Mouse (Mus musculus) kidney, adult 2 months (tissue): ENCODE measurements around the gene Dmxl2. TPM values are rescaled to one million over a fixed set of nuclear protein-coding genes. Genes with fewer than 3 reads are reported as not detected.

Experiments used
- DNase-seq: peaks from one replicate; pipeline ENCODE4 v3.0.0; 2021
- H3K27ac ChIP-seq: fragments of 200-500 bp; 2 replicates; pipeline ENCODE4 v1.5.1; 2012; ENCODE audit warnings: low read depth, low read length, control low read depth, inconsistent platforms; ENCODE audit not compliant: insufficient read depth
- H3K27me3 ChIP-seq: fragments of 200-500 bp; replicated peaks from 2 replicates; pipeline ENCODE4 v1.6.1; 2012; ENCODE audit warnings: mild to moderate bottlenecking, moderate library complexity, low read length, inconsistent platforms; ENCODE audit not compliant: control insufficient read depth, insufficient read depth
- H3K36me3 ChIP-seq: fragments of 200-500 bp; 2 replicates; pipeline ENCODE4 v1.6.1; 2012; ENCODE audit warnings: mild to moderate bottlenecking, moderate library complexity, low read length, inconsistent platforms; ENCODE audit not compliant: control insufficient read depth, insufficient read depth
- H3K4me1 ChIP-seq: fragments of 200-500 bp; 2 replicates; pipeline ENCODE4 v1.6.1; 2011; ENCODE audit warnings: low read length; ENCODE audit not compliant: control insufficient read depth, insufficient read depth
- H3K4me3 ChIP-seq: fragments of 200-500 bp; 2 replicates; pipeline ENCODE4 v1.5.1; 2011; ENCODE audit warnings: mild to moderate bottlenecking, low read depth, low read length, control low read depth; ENCODE audit not compliant: insufficient read depth
- CTCF ChIP-seq: fragments of 200-500 bp; conservative IDR thresholded peaks from 2 replicates; pipeline ENCODE4 v1.5.1; 2011; ENCODE audit warnings: low read depth, mild to moderate bottlenecking, control low read depth, low read length, moderate library complexity, mixed read lengths; ENCODE audit not compliant: insufficient read depth, insufficient read length
- POLR2A ChIP-seq: fragments of 200-500 bp; IDR thresholded peaks from one replicate; pipeline ENCODE4 v1.6.1; 2011; ENCODE audit warnings: low read depth, low read length, control low read depth
- WGBS: fragments of 180-500 bp; shearing (Covaris S2); methylation state at CpG from one replicate; pipeline ENCODE4 v1.1.7; 2018; 5-methylcytosine and 5-hydroxymethylcytosine counted together
- polyA plus RNA-seq: library from polyadenylated mRNA; depleted of rRNA; stranded (reverse); fragments of >200 nt; gene quantifications from 2 replicates; pipeline ENCODE4 v1.2.3, GENCODE M21; 2012

Dmxl2 gene
- polyA plus RNA-seq, 1 experiment, result 10.4 TPM

GRCm38 (mm10) chr9:54482763-54483162, 18.7 kb downstream of the Dmxl2 start:
- Histone ChIP-seq H3K27ac (no peak overlapping the region), H3K4me1 (peaks cover 4% of the 10 kb centered on the region; the same call in 1 of the 2 replicates), H3K27me3 (no peaks in the 10 kb centered on the region), H3K4me3 (no peak overlapping the region), H3K36me3 (no peaks in the 10 kb centered on the region)
- DNase-seq, result no peak
- WGBS, result 81% methylated on average over 4 of the region's 4 CpGs
- TF ChIP-seq POLR2A, result no peak
- no peak for TF ChIP-seq CTCF

- H3K4me1 ChIP-seq, result peaks cover 4% of the 10 kb centered on the region; the same call in 1 of the 2 replicates
- H3K27me3 ChIP-seq, result no peaks in the 10 kb centered on the region
- no peak overlapping the region for H3K27ac ChIP-seq
- no peak overlapping the region for H3K4me3 ChIP-seq
- H3K36me3 ChIP-seq, result peaks cover 2% of the 10 kb centered on the region
- 91% methylated on average over 1 of the region's 1 CpGs for WGBS
- TF ChIP-seq POLR2A, result no peak
- no peak for TF ChIP-seq CTCF
- no peak for DNase-seq
Measured at GRCm38 (mm10) chr9:54479054-54479453, 22.4 kb downstream of the Dmxl2 start.

GRCm38 (mm10) chr9:54478117-54478516, 23.3 kb downstream of the Dmxl2 start:
- DNase-seq, result no peak
- H3K4me3 ChIP-seq, result no peak overlapping the region
- peaks cover 3% of the 10 kb centered on the region; the same call in 1 of the 2 replicates for H3K4me1 ChIP-seq
- no peak overlapping the region for H3K27ac ChIP-seq
- 71% methylated on average over 3 of the region's 3 CpGs for WGBS
- TF ChIP-seq CTCF (0 out of 2 replicates have a peak, but pooled peaks have one; percentile 1), POLR2A (no peak)
- H3K27me3 ChIP-seq, result no peaks in the 10 kb centered on the region
- H3K36me3 ChIP-seq, result peaks cover 2% of the 10 kb centered on the region

DNA sequence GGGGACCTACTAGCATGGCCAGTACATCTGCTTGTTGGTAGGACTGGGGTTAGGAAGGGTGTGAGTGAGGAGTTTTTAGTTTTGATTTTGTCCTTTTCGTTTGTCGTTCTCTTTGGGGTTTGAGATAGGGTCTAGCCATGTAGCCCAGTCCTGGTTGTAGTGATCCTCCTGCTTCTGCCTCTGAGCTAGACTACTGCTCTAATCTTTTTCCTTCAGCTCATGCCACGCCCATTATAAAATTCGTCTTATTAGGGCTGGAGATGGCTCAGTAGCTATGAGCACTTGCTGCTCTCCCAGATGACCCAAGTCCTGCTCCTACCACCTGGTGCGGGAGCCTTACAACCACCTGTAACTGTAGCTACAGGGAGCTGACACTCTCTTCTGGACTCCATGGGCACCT, 26.9 kb downstream of the Dmxl2 start:
- TF ChIP-seq POLR2A (no peak), CTCF (no peak)
- Histone ChIP-seq H3K4me3 (no peak overlapping the region), H3K4me1 (no peaks in the 10 kb centered on the region), H3K27ac (no peak overlapping the region), H3K27me3 (no peaks in the 10 kb centered on the region), H3K36me3 (peaks cover 5% of the 10 kb centered on the region)
- 93% methylated on average over 5 of the region's 5 CpGs for WGBS
- no peak for DNase-seq

- no peaks in the 10 kb centered on the region for H3K4me1 ChIP-seq
- no peak overlapping the region for H3K27ac ChIP-seq
- no peak overlapping the region for H3K4me3 ChIP-seq
- no peaks in the 10 kb centered on the region for H3K27me3 ChIP-seq
- 64% methylated on average over 4 of the region's 4 CpGs for whole genome bisulfite sequencing
- TF ChIP-seq CTCF (no peak), POLR2A (no peak)
- no peak for DNase-seq
- H3K36me3 ChIP-seq, result peaks cover 5% of the 10 kb centered on the region
Measured at GRCm38 (mm10) chr9:54474031-54474430, 27.4 kb downstream of the Dmxl2 start.

DNA sequence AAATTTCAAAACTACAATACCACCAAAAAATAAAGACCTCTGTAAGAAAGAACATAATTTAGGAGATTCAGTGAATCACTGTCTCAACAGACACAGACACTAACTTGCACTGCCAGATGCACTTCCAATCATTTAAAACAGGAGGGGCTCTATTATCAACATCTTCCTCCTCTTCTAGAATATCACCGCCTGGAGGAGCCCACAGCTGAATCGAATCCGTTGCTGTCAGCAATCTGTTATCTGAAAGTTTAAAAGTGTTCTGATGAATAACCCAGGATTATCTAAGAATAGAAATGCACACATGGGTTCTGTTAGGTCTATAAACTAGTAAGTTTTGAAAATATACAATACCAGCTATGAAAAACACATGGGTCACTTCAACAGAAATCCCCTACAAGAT, 28.6 kb downstream of the Dmxl2 start:
- Histone ChIP-seq H3K27ac (no peak overlapping the region), H3K4me1 (no peaks in the 10 kb centered on the region), H3K4me3 (no peak overlapping the region), H3K27me3 (no peaks in the 10 kb centered on the region), H3K36me3 (peaks cover 5% of the 10 kb centered on the region)
- WGBS, result 44% methylated on average over 3 of the region's 3 CpGs
- TF ChIP-seq POLR2A (no peak), CTCF (no peak)
- DNase-seq, result no peak

DNA sequence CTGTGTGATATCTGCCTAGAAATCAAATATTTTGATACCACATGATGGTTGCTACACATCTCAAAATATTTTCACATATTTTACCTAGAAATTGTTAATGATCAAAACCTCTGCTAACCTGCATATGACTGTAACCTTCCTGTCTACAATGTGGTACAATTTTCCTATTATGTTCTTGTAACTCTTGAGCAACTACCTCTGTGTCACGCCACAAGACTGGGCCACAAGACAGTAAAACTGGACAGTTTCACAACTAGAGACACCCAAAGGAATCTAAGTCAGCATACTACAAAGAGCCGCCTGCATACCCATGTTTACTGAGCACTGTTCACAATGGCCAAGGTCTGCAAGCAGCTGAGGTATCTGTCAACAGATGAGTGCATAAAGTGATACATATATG, 32.1 kb downstream of the Dmxl2 start:
- Histone ChIP-seq H3K4me1 (no peaks in the 10 kb centered on the region), H3K27me3 (no peaks in the 10 kb centered on the region), H3K4me3 (no peak overlapping the region), H3K36me3 (peaks cover 3% of the 10 kb centered on the region), H3K27ac (no peak overlapping the region)
- no peak for TF ChIP-seq CTCF
- TF ChIP-seq POLR2A, result no peak
- WGBS, result 96% methylated on average over 2 of the region's 2 CpGs
- DNase-seq, result no peak

- no peaks in the 10 kb centered on the region for H3K4me1 ChIP-seq
- H3K36me3 ChIP-seq, result peaks cover 3% of the 10 kb centered on the region
- TF ChIP-seq CTCF (no peak), POLR2A (no peak)
- H3K27me3 ChIP-seq, result no peaks in the 10 kb centered on the region
- H3K4me3 ChIP-seq, result no peak overlapping the region
- no peak overlapping the region for H3K27ac ChIP-seq
- 88% methylated on average over 1 of the region's 1 CpGs for WGBS
- DNase-seq, result no peak
Measured at GRCm38 (mm10) chr9:54467433-54467933, 33.9 kb downstream of the Dmxl2 start.
